Mouse (Mus musculus) layer of hippocampus, postnatal 10 days (tissue): Measurements from ENCODE around the gene Med23. TPM values are rescaled to one million over a fixed set of nuclear protein-coding genes. Genes with fewer than 3 reads are reported as not detected.

Source experiments
- DNase-seq, 2 experiments: peaks; one replicate each; pipeline ENCODE4 v3.0.0; 2021; ENCODE audit warnings: low spot score in 2 of 2
- total RNA-seq, 2 experiments: library from RNA; stranded (reverse); gene quantifications; 2 replicates each; pipeline ENCODE4 v1.2.3; 2021

Med23 gene
- total RNA-seq, 2 experiments from 2014 or later: 27.9 to 29.0 TPM

DNA sequence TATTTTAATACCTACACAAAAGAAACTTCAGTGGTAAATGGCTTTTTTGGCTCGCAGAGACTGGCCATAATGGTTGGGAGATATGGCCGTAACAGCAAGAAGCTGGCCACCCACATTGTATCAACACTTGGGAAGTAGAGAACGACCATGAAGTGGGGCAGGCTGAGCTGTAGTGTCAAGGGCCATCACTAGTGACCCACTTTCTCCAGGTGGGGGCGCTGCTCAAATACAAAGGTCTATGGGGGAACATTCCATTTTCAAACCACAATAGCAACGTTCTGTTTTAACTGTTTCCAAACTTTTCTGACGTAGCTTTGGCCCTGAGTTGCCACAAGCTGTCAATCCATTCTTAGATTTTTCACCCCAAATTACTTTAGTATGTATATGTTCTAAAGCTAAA, 5.4 kb upstream of the Med23 start:
- DNase-seq: no peak

DNA sequence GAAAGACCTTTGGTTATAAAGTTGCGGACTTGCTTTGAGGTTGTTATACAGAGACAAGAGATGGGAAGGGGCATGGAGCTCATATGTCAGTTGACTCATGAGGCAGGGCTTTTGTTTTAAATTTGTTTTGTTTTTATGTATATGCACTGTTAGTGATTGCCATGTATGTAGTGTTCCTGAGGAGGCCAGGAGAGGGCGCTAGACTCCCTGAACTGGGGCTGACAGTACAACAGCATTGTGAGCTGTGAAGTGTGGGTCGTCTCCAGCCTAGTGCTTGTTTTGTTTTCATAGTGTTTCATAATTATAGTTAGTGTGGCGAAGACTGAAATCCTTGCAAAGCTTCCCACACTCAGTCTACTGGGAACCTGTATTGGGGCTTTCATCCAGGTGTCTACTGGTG, 3.8 kb downstream of the Med23 start:
- no peak for DNase-seq

DNA sequence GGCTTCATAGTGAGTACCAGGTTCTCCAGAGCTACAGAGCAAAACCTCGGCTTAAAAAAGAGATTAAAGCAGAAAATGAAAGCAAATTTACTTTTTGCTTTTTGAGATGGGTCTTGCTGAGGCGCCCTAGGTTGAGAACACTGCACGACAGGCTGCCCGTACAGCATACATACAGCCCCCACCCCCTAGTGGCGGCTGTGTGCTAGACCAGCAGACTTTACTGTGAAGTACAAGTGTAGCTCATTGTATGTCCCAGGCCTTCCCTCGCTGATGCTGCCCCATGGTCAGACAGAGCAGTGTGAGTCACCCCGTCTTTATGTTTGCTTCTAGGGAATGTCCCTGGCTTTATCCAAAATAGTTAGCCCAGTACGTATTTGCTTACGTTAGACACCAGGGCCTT, 16.2 kb downstream of the Med23 start:
- no peak for DNase-seq

DNA sequence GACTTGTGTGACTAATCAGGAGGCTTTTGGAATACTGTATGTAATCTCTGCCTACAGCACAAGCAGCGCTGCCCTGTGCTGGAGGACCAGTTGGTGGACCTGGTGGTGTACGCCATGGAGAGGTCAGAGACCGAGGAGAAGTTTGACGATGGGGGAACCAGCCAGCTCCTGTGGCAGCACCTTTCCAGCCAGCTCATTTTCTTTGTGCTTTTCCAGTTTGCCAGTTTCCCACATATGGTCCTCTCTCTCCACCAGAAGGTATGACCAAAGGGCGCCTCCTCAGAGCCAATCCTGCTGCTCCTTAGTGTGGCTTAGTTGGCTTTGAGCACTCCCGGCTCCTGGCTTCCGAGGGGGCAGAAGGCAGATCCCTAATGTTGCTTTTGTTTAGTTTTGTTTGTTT, 18.6 kb downstream of the Med23 start:
- no peak for DNase-seq

DNA sequence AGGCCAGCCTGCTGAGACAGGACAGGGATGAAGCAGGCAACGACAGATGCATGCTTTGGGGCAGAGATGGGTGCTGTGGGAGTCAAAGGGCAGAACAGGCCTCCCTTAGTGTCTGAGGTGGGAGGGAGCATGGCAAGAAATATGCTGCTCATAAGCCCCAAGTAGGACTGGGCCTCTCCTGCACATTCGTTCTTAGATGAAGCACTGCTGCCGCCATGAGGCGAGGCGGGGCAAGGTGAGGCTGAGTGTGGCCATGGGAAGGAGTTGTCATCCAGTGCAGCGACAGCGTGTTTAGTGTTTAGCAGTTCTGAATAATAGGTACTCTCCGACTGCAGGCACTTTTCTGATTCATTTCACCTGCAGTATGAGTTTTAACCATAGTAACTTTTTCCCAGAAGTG, 26.1 kb downstream of the Med23 start:
- peak; percentile 50 to 61 for DNase-seq

DNA sequence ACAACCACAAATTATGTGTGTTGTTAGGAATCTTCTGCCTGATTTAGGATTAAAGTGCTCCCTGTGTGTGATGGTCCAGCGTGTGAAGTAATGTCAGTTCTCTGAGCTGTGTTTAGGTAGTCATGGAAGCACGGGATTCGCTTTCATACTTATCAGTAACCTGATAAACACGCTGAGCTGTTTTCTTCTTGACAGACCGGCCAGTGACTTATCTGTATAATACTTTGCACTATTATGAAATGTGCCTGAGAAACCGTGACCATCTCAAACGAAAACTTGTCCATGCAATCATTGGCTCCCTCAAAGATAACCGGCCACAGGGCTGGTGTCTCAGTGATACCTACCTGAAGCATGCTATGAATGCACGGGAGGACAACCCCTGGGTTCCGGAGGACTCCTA, 35.8 kb downstream of the Med23 start:
- no peak for DNase-seq

DNA sequence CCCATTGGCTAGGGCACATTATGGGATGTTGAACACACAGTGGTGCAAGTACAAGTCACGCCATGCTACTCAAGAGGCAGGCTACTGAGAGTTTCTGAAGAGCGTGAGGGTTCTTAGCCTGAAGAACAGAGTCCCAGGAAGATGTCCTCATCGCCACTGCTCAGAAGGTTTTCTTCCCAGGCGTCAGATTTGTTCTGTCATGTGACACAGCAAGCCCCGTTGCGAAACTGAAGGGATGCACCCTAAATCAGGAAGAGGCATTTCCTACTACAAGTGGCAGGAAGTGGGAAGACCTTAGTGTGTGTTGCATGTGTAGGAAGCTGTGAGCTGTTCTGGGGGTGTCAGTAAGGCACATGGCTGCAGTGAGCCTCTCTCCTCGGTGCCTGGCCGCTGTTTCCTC, 41.4 kb downstream of the Med23 start:
- no peak for DNase-seq

DNA sequence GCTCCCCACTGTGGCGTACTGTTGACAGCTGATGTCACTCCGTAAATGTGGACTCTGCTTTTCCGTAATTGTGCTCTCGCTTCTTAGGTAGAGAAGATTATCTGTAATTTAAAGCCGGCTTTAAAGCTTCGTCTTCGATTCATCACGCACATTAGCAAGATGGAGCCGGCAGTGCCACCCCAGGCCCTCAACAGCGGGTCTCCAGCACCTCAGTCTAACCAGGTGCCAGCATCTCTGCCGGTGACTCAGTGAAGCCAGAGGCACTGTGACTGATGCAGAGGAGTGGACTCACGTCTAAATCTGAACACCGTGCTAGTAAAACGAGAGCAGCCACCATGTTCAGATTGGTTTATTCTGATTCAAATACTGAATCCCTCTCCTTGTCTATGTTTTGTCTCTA, 42.8 kb downstream of the Med23 start:
- no peak for DNase-seq

DNA sequence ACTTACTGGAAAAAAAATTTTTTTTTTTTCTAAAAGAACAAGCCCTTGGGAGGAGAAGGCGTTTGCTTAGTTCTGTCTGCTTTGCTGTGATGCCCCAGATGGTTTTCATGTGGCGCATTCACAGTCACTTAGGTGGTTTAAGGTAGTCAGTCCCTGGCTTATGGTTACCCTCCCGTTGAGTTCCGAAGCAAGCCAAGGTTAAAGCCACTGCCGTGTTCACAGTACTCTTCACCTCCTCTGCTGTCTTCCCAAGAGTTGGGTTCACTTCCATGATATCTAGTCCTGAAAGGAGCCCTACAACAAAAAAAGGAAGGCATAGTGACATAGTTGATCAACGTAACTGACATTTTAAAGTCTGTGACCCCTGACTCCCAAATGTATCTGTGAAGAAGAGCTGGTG, 45.7 kb downstream of the Med23 start:
- DNase-seq: no peak

DNA sequence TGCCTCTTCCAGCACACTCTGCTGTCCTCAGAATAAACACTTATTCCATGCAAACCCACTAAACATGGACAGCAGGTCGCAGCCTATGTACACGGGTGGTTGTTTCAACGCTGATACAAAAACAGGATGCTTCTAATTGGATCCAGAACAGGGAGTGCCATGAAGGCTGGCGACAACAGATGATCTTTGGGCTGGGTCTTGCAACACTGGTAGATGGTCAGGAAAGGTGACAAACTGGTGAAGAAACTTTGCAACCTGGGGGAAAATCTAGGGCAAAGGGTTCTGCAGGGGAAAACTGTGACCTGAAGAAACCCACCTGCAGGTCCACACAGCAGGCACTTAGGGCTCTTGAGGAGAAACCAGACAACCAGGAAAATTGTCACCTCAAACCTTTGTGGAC, 53.2 kb downstream of the Med23 start:
- no peak for DNase-seq

DNA sequence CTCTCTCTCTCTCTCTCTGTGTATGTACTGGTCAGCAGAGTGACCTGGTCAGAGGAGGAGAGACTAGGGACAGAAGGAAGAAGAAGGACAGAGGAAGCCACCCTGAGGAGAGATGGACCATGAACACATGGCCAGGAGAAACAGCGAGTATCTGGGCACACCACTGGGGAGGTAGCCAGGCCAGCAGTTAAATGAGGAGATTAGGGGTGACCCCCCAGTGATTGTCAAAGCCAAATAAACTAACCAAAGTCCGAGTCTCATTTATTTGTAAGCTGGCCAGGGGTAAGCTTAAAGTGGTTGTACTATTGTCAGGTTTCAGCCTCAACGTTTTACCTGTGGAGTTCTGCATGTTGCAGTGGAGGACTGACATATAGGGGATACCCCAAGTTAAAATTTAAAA, 54.5 kb downstream of the Med23 start:
- DNase-seq: no peak

DNA sequence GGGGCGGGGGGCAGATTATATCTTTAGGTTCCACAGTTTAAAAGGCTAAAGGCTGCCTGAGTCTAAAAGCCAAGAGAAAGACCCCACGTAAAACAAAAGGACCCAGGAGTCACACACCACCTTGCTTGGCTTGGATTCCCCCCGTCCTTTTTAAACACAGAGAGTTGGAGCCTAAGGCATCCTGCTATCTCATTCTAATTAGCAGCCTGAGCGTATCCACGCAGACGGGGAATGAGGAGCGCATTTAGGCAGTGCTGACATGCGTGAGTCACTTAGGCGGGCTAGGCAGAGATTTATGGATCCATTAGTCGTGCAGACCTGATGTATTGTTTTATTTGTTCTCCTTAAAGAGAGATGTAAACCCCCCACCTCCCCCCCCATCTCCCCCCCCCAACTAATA, 56.6 kb downstream of the Med23 start:
- DNase-seq: no peak

DNA sequence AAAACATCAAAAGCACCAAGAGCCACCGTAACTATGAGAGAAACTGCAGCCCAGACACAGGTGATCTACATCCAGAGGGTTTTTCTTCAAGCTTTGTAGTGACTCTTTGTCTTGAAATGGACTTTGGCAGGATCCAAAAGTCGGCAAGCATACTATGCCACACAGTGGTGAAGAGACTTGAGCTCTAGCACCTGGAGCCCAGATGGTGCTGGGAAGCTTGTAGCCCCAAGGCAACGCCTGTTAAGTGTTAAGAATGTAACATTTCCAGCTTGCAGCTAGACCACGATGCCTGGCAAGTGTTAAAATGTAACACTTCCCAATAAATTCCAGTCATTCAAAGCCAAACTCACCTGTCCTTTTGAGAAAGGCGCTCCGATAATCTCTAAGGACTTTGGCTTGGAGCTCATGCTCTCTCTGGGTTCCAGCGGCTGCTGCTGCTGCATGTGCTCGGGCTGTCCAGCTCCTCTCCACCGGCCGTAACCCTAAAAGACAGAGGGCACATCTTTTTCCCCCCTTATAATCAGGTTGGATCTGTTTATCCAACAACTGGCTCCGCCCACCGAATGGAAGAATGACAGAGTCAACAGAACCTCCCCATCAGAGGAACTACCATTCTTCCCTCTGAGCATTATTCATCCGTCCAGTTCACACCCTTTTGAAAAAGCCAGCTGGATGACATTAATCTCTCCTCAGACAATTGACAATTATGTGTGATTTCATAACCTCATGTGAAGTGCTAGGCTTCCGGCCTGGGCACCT, 57.4 kb downstream of the Med23 start, which contains the start of gene Arg1:
Gene Arg1, minus strand, starts transcription at position 523 of the 759 bp plus-strand sequence.
- DNase-seq: no peak

DNA sequence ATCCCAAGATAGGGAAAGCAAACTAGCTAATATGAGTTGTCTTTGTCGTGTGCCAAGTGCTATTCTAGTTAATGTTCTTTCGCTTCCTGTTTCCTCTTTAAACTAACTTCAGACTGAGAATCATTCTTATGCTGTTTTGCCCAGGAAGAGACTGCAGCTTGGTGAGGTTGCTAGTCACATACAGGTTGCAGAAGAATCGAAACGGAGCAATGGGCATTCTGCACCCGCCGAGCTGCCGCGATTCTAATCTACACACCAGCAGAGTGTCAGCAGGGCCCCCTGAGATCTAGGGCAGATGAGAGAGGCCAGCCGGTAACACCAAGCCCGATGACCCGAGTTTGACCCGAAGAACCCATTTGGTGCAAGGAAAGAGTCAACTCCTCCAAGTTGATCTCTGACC, 58.3 kb downstream of the Med23 start:
- DNase-seq: no peak

DNA sequence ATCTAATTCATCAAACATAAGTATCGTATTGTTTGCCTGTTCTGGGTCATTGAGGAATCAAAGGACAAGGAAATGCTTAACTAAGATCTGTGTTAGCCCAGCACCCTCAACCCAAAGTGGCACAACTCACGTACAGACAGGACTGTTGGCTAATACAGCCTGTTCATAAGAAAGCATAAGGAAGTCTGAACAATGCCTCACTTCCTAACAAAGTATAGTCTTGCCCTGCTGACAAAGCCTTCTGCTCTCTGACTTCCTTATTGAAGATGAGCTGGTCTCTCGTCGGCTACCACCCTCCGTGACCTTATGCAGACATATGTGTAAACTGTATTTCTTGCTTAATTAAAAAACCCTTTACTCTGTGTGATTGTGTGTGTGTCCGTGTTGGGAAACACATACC, 60.4 kb downstream of the Med23 start:
- no peak for DNase-seq

DNA sequence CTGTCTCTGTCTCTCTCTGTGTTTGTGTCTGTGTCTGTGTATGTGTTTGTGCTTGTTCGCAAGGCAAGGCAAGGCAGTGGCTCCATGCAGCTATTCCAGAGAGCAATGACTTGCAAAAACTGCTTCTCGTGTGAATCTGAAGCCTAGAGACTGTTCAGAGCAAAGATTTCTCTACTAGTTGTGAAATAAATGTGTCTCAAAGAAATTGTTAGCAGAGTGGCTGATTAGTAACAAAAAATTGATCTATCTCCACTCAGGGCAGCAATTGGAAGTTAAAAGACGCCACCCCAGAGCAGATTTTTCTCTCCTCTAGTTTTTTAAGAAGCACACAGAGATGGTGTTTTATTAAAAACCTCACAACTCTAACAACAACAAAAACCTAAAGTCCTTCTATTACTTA, 78.1 kb downstream of the Med23 start:
- no peak for DNase-seq

DNA sequence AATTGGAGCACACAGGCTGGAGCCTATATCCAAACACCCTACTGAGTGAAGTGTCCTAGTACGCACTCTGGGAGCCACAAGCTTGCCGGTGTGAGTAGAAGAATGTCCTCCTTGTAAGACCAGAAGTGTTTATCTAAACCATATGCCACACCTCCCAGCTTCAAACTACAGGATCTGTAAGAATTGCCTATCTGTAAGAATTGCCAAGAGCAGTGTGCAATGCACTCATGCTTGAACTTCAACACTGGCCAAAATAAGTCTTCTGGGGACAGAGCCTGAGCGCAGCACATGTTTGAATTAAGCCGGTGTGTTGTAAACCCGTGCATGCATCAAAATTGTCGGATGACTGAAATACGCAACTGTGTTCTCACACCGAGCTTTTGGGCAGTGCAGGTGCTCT, 78.5 kb downstream of the Med23 start:
- no peak for DNase-seq

DNA sequence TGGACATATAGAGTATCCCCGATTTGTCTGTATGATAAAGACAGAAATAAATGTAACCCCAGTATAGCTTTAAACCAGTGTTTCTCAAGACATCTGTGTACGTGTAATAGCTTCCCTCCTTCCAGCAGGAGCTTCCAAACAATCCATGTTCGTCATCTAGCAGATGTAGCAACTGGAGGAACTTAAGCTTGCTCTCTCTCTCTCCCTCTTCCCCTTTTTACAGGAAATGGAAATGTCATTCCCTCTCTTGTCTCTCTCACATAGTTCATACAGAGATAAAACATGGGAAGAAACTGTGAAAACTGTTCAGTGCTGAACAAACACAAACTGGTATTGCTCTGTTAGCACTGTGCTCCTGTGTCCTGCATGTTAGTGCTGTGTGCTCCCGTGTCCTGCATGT, 80.4 kb downstream of the Med23 start:
- no peak for DNase-seq

DNA sequence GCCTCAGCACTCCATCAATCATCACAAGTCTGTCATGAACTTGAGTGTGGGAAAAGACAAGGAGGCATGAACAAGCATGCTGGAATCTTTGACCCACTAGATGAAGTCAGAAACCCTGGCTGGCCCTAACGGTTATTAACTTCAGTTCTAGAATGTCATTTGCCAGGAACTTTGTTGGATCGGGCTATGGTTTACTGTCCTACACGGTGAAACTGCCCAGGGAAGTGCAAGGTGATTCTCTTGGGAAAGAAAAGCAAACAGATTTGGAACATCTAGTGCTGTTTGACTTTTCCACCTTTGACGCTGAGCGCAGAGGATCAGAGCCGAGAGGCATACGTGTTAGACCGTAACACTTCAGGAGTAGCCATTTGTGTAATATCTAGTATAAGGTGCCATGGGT, 81.8 kb downstream of the Med23 start:
- DNase-seq: no peak

DNA sequence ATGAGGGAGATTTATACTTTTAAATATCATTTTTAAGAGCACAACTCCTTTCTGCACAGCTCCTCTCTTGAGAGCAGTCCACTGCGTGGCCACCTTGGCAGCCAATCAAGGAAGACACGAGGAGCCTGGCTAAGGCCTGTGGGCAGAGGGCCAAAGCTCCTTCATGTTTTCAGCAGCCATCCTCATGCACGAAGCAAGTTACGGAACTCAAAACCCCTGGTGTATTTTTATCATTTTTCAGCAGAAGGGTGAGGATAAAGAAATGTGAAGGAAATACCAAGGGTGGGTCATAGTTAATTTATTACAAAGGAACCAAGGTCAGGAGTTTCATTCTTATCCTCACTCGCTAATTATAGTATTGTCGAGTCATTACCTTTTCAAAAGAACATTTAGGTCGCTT, 82.8 kb downstream of the Med23 start:
- no peak for DNase-seq

DNA sequence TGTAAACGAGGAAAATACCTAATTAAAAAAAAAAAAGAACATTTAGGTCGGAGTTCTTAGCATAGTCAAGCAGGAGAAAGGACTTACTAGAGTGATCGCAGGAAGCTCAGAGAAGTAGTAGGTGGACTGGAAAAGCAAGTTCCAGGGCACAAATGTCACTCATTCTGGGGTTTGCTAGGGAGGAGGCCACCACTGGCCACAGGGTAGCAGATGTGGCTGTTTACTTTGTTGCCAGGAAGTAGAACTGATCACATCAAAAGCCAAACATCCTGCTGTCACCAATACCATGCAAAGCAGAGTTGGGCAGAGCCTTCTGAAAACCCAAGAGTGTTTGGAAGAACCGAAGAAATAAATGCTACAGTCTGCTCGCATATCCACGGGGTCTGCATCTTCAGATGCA, 84.1 kb downstream of the Med23 start:
- DNase-seq: no peak

DNA sequence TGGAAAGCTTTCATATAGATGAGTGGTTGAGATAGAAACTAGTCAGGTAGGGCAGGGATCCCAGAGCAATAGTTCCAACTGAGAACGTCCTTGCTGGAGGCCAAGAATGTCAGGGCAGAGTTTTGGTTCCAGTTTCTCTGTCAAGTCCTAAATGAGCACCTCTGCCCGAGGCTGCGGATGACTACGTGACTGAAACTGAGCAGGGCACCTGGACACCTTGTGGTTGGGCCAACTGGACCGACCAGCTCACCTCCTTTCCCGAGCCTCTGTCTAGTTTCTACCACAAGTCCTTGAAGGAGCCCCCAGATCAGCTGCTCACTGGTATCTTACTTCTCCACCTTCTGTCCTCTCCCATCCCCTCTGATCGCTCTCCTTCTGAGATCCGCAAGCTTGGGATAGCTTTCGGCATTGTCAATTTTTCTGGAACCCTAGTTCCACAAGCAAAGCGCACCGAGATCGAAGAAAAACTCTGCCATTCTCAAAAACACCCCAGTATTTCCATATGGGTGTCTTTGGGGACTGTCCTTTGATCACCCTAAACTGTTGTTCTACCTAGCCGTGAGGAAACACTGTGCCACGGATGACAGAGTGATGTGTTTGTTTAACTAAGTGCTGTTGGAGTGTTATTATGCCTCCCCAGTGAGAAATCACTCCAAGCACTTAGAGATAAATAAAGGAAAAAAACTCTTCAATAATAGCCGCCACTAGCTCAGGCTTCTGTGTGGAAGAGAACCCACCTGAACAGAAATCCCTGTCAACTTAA, 88.7 kb downstream of the Med23 start:
- no peak for DNase-seq
